Mouse (Mus musculus): ENCODE measurements around the gene Wnt16. TPM values are rescaled to one million over a fixed set of nuclear protein-coding genes. Genes with fewer than 3 reads are reported as not detected.
"Not testable (repeated sequence)": the region's sequence is repeated elsewhere in the genome, so short reads cannot be mapped to it uniquely, and the experiment has no call there.

Wnt16 gene
- polyA plus RNA-seq (2015; fragmentation: Nextera tagmentation; extraction: Ambion mirVana) = 0.25 and 0.66 TPM in 2 replicates

- Histone ChIP-seq H3K36me3 (no peaks in the 10 kb centered on the region), H3K4me2 (peak within 1 kb of the TSS; percentile 69), H3K4me1 (replicated peaks) (peaks cover 23% of the 10 kb centered on the region), H3K27me3 (peaks cover 49% of the 10 kb centered on the region), H3K9ac (peak within 1 kb of the TSS; percentile 23; the same call in 1 of the 2 replicates), H3K9me3 (no peaks in the 10 kb centered on the region), H3K27ac (replicated peaks) (no peak within 1 kb of the TSS), H3K4me3 (peak within 1 kb of the TSS; percentile 40)
- peak; percentile 73 for ATAC-seq (ENCODE audit: low FRiP score, low read depth)
- 2% methylated on average over 20 of the region's 20 CpGs for WGBS
These were observed at the start of gene Wnt16 for GRCm38 (mm10) chr6:22288004-22288736. Gene Wnt16 (plus strand): TSS chr6:22288227.

GRCm38 (mm10) chr6:22243321-22243720 lies 44.7 kb upstream of the Wnt16 start:
- no peak overlapping the region for H3K27ac ChIP-seq (replicated peaks)
- H3K4me1 ChIP-seq (replicated peaks) = no peaks in the 10 kb centered on the region
- H3K4me3 ChIP-seq = no peak overlapping the region
- H3K36me3 ChIP-seq = no peaks in the 10 kb centered on the region
- H3K27me3 ChIP-seq = no peaks in the 10 kb centered on the region
- no peak for ATAC-seq (ENCODE audit: low FRiP score, low read depth)
- 80% methylated on average over 8 of the region's 8 CpGs for WGBS
- H3K4me2 ChIP-seq = no peak overlapping the region
- H3K9me3 ChIP-seq = no peaks in the 10 kb centered on the region
- H3K9ac ChIP-seq = no peak overlapping the region

DNA sequence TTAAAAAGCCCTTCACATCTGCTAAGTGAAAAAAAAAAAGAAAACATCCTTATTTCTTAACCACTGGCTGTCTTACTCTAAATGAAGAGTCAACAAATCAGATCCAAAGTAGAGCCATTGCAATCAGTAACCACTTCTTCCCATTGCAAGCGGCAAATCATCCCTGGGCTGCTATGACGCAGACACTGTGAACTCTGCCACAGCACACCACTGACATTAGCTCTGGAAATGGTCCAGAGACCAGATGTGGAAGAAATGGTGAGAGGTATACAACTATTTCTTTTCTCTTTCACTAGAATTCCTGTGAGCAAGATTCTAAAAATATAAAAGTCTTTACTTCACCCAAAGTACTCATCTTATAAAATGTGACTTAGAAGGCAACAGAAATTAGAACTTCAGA lies 41.3 kb upstream of the Wnt16 start:
- no peak for ATAC-seq (ENCODE audit: low FRiP score, low read depth)
- 93% methylated on average over 2 of the region's 2 CpGs for WGBS

DNA sequence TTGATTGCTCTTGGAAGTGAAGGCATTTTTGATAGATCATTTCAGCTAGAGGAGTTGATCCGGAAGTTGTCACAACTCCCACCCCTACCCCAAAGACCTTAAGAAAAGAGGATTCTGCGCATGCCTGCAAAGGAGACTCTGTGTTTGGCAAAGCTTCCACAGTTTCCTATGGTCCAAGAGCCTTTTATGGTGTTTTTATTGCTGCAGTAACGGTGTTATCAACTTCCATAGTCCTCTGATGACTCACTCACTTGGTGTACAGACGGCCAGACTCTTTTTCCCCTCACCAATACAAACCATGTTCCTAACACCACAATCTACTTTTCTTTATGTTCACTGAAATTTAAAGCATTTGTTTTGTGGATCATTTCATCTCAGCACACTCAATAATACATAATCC lies 29.2 kb upstream of the Wnt16 start:
- 91% methylated on average over 4 of the region's 4 CpGs for WGBS
- Histone ChIP-seq H3K27me3 (no peaks in the 10 kb centered on the region), H3K4me3 (no peak overlapping the region), H3K4me2 (no peak overlapping the region), H3K27ac (replicated peaks) (no peak overlapping the region), H3K9ac (no peak overlapping the region), H3K4me1 (replicated peaks) (no peaks in the 10 kb centered on the region), H3K36me3 (no peaks in the 10 kb centered on the region), H3K9me3 (no peaks in the 10 kb centered on the region)
- ATAC-seq (ENCODE audit: low FRiP score, low read depth) = no peak

More for the DNA sequence above, 41.3 kb upstream of the Wnt16 start:
- Histone ChIP-seq H3K36me3 (no peaks in the 10 kb centered on the region), H3K27me3 (no peaks in the 10 kb centered on the region), H3K4me2 (no peak overlapping the region), H3K9me3 (no peaks in the 10 kb centered on the region), H3K4me3 (no peak overlapping the region), H3K27ac (replicated peaks) (no peak overlapping the region), H3K4me1 (replicated peaks) (no peaks in the 10 kb centered on the region), H3K9ac (no peak overlapping the region)

DNA sequence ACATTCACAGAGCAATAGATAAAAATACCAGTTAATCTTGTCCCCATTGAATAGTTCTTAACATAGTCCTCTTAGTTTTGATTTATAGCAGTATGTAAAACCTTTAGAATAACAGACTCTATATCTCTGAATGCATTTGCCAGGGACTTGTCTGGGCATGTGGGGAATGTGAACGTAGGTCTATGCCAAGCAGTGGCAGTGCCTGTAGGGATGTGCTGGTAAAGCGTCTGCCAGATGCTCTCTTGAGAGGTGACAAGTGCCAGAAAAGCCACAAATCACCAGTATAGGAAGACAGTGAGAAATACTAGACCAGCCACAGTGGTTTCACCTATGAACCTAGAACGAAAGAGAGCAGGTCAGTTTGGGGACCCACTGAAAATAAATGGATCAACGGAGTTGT lies 25.5 kb upstream of the Wnt16 start:
- H3K9me3 ChIP-seq = no peaks in the 10 kb centered on the region
- H3K4me3 ChIP-seq = no peak overlapping the region
- ATAC-seq (ENCODE audit: low FRiP score, low read depth) = no peak
- H3K36me3 ChIP-seq = no peaks in the 10 kb centered on the region
- H3K9ac ChIP-seq = no peak overlapping the region
- 64% methylated on average over 4 of the region's 4 CpGs for WGBS
- H3K4me2 ChIP-seq = no peak overlapping the region
- no peaks in the 10 kb centered on the region for H3K27me3 ChIP-seq
- H3K4me1 ChIP-seq (replicated peaks) = no peaks in the 10 kb centered on the region
- no peak overlapping the region for H3K27ac ChIP-seq (replicated peaks)

DNA sequence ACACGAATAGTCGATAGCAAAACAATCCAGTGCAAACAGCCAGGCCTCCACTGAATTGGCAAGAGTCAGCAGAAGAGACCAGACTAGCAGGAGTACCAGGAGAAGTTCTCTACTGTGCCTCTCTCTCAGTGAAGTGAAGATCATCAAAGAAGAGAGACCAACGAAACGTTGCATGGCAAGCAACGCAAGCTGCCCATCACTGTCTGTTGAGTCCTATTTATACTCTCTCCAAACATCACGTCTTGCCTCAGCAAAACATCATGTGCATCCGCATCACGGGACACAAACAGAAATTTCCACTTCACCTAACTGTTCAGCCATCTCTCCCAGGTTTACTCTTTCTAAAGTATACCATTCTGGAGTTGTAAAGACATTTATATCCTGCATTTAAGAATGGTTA lies 23.9 kb upstream of the Wnt16 start:
- 90% methylated on average over 8 of the region's 8 CpGs for WGBS
- not testable (repeated sequence) for H3K4me2 ChIP-seq, H3K9me3 ChIP-seq

DNA sequence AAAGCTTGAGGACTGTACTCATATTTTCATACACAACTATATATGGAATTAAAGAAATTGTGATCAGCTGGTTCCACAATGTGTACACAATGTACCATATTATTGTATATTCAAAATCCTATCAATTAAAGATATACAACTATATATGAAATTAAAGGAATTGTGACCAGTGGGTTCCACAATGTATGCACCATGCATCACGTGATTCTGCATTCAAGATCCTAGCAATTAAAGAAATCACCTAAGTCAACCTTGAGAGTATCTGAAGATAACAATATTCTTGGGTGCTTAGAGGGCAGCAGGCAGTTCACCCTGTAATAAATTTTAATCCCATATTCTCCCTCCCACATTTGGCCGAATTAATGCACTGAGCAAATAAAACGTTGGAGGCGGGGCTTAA lies 22.0 kb upstream of the Wnt16 start:
- H3K9ac ChIP-seq = no peak overlapping the region
- no peaks in the 10 kb centered on the region for H3K4me1 ChIP-seq (replicated peaks)
- no peak for ATAC-seq (ENCODE audit: low FRiP score, low read depth)
- no peaks in the 10 kb centered on the region for H3K27me3 ChIP-seq
- H3K36me3 ChIP-seq = no peaks in the 10 kb centered on the region
- no peaks in the 10 kb centered on the region for H3K9me3 ChIP-seq
- WGBS = 82% methylated on average over 4 of the region's 4 CpGs
- no peak overlapping the region for H3K4me3 ChIP-seq
- no peak overlapping the region for H3K4me2 ChIP-seq
- no peak overlapping the region for H3K27ac ChIP-seq (replicated peaks)

More for the DNA sequence above, 23.9 kb upstream of the Wnt16 start:
- H3K9ac ChIP-seq; ATAC-seq (ENCODE audit: low FRiP score, low read depth); H3K4me3 ChIP-seq; H3K36me3 ChIP-seq; H3K4me1 ChIP-seq (replicated peaks); H3K27ac ChIP-seq (replicated peaks); H3K27me3 ChIP-seq: not testable (repeated sequence)

- Histone ChIP-seq H3K27me3 (no peaks in the 10 kb centered on the region), H3K4me3 (no peak overlapping the region), H3K9ac (no peak overlapping the region), H3K4me1 (replicated peaks) (no peaks in the 10 kb centered on the region), H3K4me2 (no peak overlapping the region), H3K9me3 (no peaks in the 10 kb centered on the region), H3K27ac (replicated peaks) (no peak overlapping the region), H3K36me3 (no peaks in the 10 kb centered on the region)
- no peak for ATAC-seq (ENCODE audit: low FRiP score, low read depth)
- 71% methylated on average over 5 of the region's 5 CpGs for WGBS
These were observed 20.0 kb upstream of the Wnt16 start for GRCm38 (mm10) chr6:22267807-22268667.

- Histone ChIP-seq H3K4me2 (no peak overlapping the region), H3K4me1 (replicated peaks) (no peaks in the 10 kb centered on the region), H3K9me3 (no peaks in the 10 kb centered on the region), H3K4me3 (no peak overlapping the region), H3K9ac (no peak overlapping the region), H3K27me3 (no peaks in the 10 kb centered on the region), H3K27ac (replicated peaks) (no peak overlapping the region), H3K36me3 (no peaks in the 10 kb centered on the region)
- no peak for ATAC-seq (ENCODE audit: low FRiP score, low read depth)
These were observed 19.4 kb upstream of the Wnt16 start for GRCm38 (mm10) chr6:22268677-22269076.

GRCm38 (mm10) chr6:22269840-22270521 lies 18.0 kb upstream of the Wnt16 start:
- H3K27me3 ChIP-seq = no peaks in the 10 kb centered on the region
- no peak overlapping the region for H3K4me2 ChIP-seq
- no peaks in the 10 kb centered on the region for H3K9me3 ChIP-seq
- H3K4me3 ChIP-seq = no peak overlapping the region
- H3K36me3 ChIP-seq = no peaks in the 10 kb centered on the region
- no peak for ATAC-seq (ENCODE audit: low FRiP score, low read depth)
- WGBS = 82% methylated on average over 8 of the region's 8 CpGs
- no peaks in the 10 kb centered on the region for H3K4me1 ChIP-seq (replicated peaks)
- H3K9ac ChIP-seq = no peak overlapping the region
- no peak overlapping the region for H3K27ac ChIP-seq (replicated peaks)

- 92% methylated on average over 3 of the region's 3 CpGs for WGBS
These were observed 10.1 kb upstream of the Wnt16 start for GRCm38 (mm10) chr6:22277941-22278340.

More at GRCm38 (mm10) chr6:22277941-22278340, 10.1 kb upstream of the Wnt16 start:
- Histone ChIP-seq H3K4me2 (no peak overlapping the region), H3K27me3 (no peaks in the 10 kb centered on the region), H3K4me1 (replicated peaks) (peaks cover 9% of the 10 kb centered on the region; the same call in 1 of the 2 replicates), H3K36me3 (no peaks in the 10 kb centered on the region), H3K9me3 (no peaks in the 10 kb centered on the region), H3K4me3 (no peak overlapping the region), H3K9ac (no peak overlapping the region), H3K27ac (replicated peaks) (no peak overlapping the region)
- ATAC-seq (ENCODE audit: low FRiP score, low read depth) = no peak

Measured in hindbrain, embryonic 15.5 days (tissue).